8 mouse cellular contexts compared by ENCODE assay signal in the genomic region with DNA sequence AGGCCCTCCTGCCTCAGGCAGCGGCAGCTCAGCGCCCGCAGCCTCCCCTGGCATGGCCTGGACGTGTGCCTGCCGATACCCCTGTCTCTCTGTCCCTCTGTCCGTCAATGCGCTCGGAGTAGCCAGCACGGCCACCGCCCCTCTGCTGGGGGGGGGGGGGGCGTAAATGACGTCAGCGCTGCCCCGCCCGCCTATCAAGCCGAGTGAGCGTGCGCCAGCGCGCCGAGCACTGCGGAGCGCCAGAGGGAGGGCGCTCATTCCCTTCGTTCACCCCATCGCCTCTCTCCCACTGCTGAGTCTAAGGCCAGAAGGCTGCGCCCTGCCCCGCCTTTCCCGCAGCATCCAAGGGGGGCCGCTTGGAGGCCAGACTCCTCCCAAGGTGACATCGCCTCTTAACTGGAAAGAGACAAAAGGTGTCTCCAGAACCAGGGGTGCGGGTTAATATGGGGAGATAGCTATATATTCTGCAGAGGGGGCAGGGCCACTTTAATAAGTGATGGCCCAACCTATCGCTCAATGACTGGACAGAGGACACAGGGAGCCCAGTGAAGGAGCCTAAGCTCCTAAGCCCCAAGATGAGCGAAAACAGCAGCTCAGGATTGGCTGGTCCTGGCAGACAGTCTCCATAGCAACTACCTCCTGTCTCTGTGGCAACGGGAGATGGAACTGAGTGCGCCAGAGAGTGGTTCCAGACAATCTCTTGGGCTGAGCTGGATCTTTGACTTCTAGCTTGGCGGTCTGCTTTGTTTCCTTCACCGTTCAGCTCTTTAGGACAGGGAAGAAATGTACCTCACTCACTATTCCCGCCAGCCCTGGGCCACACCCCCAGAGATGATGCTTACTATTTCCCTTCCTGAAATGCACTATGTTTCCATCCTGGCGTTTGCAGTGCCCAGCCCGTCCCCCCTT. TPM values are rescaled to one million over a fixed set of nuclear protein-coding genes. Genes with fewer than 3 reads are reported as not detected.
A peak's percentile ranks its signal among the peaks of the same experiment; 100 is the strongest.
DNase-seq lines count a peak whose midpoint lies in the region; ATAC-seq and TF ChIP-seq lines count a peak whose summit lies in the region.

A gene (minus strand): TSS at position 563 of the 909 bp plus-strand sequence.

- H3K9ac ChIP-seq in stomach, embryonic 14.5 days (replicated peaks; ENCODE audit: low read depth, low read length), result 0 out of 2 replicates have a peak within 1 kb of the TSS, but pooled peaks have one; percentile 10

- WGBS in kidney, adult 2 months, result 7% methylated on average over 41 of the region's 41 CpGs
- WGBS in stomach, embryonic 14.5 days, result 5% methylated on average over 40 of the region's 41 CpGs

- H3K4me1 ChIP-seq in kidney, adult 2 months (ENCODE audit: control insufficient read depth, insufficient read depth, low read length), result no peaks in the 10 kb centered on the region; the same call in 1 of the 2 replicates
- H3K4me1 ChIP-seq in stomach, embryonic 14.5 days (ENCODE audit: control insufficient read depth, insufficient read depth, low read length), result peaks cover 23% of the 10 kb centered on the region

- peak within 1 kb of the TSS; percentile 57 for H3K4me2 ChIP-seq in stomach, embryonic 14.5 days (replicated peaks; ENCODE audit: low read depth, low read length)

- H3K27me3 ChIP-seq in kidney, adult 2 months (replicated peaks; ENCODE audit: control insufficient read depth, insufficient read depth, low read length), result no peaks in the 10 kb centered on the region
- H3K27me3 ChIP-seq in stomach, embryonic 14.5 days (ENCODE audit: control insufficient read depth, insufficient read depth, low read length), result 0 out of 2 replicates have a peak, but pooled peaks cover 13% of the 10 kb centered on the region

- ATAC-seq in megakaryocyte progenitor cell, adult 5-6 weeks (replicated peaks; ENCODE audit: poor library complexity), result peak; percentile 32
- ATAC-seq in stomach, embryonic 14.5 days (ENCODE audit: insufficient number of reproducible peaks, insufficient read depth, low FRiP score, low read depth), result peak; percentile 72

- H3K4me3 ChIP-seq in kidney, adult 2 months (ENCODE audit: insufficient read depth, low read depth, low read length), result peak within 1 kb of the TSS; percentile 21; the same call in 1 of the 2 replicates
- peak within 1 kb of the TSS; percentile 30 for H3K4me3 ChIP-seq in stomach, embryonic 14.5 days (ENCODE audit: low read depth, low read length)

- TF ChIP-seq POLR2A in kidney, adult 2 months (IDR thresholded peaks at IDR 0.05; ENCODE audit: low read depth, low read length), result no peak

- no peaks in the 10 kb centered on the region for H3K36me3 ChIP-seq in kidney, adult 2 months (ENCODE audit: control insufficient read depth, insufficient read depth, low read length)
- H3K36me3 ChIP-seq in stomach, embryonic 14.5 days (ENCODE audit: control insufficient read depth, insufficient read depth, low read length), result no peaks in the 10 kb centered on the region

- TF ChIP-seq CTCF in kidney, adult 2 months (conservative IDR thresholded peaks at IDR 0.05; ENCODE audit: insufficient read depth, insufficient read length, low read depth, low read length), result no peak

- no peak for DNase-seq in kidney, adult 2 months
- no peak for DNase-seq in kidney, adult 11 months
- peak; percentile 91 for DNase-seq in cerebellum, adult 9-11 months
- peak; percentile 76 to 79 for DNase-seq in frontal cortex, postnatal 10 days (ENCODE audit: low spot score in 2 of 2)
- DNase-seq in layer of hippocampus, postnatal 14 days (ENCODE audit: low spot score in 2 of 2), result peak; percentile 79 to 90
- DNase-seq in thymus, adult 18-20 months, result no peak

- H3K27ac ChIP-seq in kidney, adult 2 months (ENCODE audit: insufficient read depth, low read depth, low read length), result no peak within 1 kb of the TSS
- no peak within 1 kb of the TSS for H3K27ac ChIP-seq in stomach, embryonic 14.5 days (ENCODE audit: low read length)

- H3K9me3 ChIP-seq in stomach, embryonic 14.5 days (ENCODE audit: control insufficient read depth, low read depth, low read length), result no peaks in the 10 kb centered on the region

RNA-seq across cellular contexts. Expression of the gene that starts here (rescaled TPM):
- 2.2 and 2.7 TPM in 2 replicates for polyA plus RNA-seq in kidney, adult 2 months (2012; rRNA removed)
- total RNA-seq in layer of hippocampus, postnatal 14 days (2021), result 10 to 100 TPM; 58.1 to 61.9 TPM
- not detected in 2 replicates for total RNA-seq in megakaryocyte progenitor cell, adult 5-6 weeks (2015)
- total RNA-seq in megakaryocyte progenitor cell, adult 5-6 weeks (2017), result not detected in 2 replicates
- 6.1 and 9.2 TPM in 2 replicates for polyA plus RNA-seq in stomach, embryonic 14.5 days (2014; fragmentation: Nextera tagmentation; extraction: Ambion mirVana)

Comparison
In these comparisons a context has a peak if more than half of its experiments do, and no peak if none do; other contexts are left out.
1. RNA of the gene that starts here (total RNA-seq): 58.1 to 61.9 TPM in layer of hippocampus, postnatal 14 days; not detected in megakaryocyte progenitor cell, adult 5-6 weeks; every median in the first group is over 10 times any median in the second.
2. Peak in ATAC-seq in megakaryocyte progenitor cell, adult 5-6 weeks; RNA of the gene not detected or under 1 TPM.
3. DNase-seq: peak in cerebellum, adult 9-11 months (single experiment), frontal cortex, postnatal 10 days (2 of 2) and layer of hippocampus, postnatal 14 days (2 of 2); none in kidney, adult 2 months (single experiment), kidney, adult 11 months (single experiment) and thymus, adult 18-20 months (0 of 2).